Mouse (Mus musculus) left cerebral cortex, adult 9 months (tissue): ENCODE results near the gene Olfr1289.

Source experiments
- DNase-seq, 2 experiments: peaks; one replicate each; pipeline ENCODE4 v3.0.0; 2022; ENCODE audit warnings: low spot score in 2 of 2

Gene Olfr1289

DNA sequence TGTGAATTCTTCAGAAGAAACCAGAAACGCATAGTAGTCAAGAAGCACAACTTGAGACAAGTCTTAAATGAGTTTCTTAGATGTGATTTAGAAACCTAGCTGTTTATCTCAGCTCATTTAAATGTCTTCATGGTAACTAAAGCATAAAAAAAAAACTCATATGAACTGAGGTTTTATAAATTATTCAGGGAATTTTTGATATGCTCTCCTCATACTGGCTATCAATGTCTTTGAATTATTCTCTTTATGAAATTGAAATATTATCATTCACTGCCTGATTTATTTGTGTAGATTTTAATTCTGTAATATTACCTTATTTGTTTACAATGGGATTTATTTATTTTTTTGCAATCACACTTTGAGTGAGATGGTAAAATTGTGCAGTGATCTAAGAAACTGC, at the start of gene Olfr1289:
Gene Olfr1289, plus strand, starts transcription at position 301 of the 400 bp plus-strand sequence.
- no peak for DNase-seq

DNA sequence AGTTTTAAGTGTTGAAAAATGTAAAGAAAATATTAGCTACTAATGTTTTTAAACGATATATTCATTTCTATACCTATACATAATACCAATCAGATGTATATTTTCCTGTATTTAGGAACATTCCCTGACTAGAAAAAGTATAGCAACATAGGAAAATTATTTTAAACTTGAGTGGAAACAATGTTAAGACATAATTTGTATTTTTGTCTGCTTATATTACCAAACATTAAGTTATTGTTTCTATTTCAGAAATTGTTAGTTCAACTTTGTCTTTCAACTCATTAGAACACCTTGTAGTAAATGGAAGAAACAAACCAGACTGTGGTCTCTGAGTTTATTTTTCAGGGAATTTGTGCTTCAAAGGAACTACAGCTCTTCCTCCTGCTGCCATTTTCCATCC, 31.8 kb upstream of the Olfr1289 start, which contains the start of gene Olfr1287:
Gene Olfr1287, plus strand, starts transcription at position 301 of the 400 bp plus-strand sequence.
- DNase-seq = no peak

DNA sequence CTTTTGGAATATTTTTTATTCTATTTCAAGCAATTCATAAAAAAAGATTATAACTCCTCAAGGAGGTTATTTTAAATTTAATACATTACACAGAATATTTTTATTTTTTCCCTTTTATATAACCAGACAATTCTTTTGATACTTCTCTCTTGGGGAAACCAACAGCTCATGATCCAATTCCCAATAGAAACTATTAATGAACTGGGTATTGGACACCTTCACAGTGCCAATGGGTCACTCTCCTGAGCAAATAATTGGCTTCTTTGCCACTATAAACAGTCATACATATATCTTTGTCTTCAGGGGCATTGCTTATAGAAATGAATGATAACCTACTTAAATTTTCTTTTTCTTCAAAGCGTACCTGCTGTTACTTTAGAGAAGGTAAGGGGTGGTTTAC, 6.8 kb upstream of the Olfr1289 start, which contains the start of gene Olfr1288:
Gene Olfr1288, plus strand, starts transcription at position 301 of the 400 bp plus-strand sequence.
- no peak for DNase-seq

DNA sequence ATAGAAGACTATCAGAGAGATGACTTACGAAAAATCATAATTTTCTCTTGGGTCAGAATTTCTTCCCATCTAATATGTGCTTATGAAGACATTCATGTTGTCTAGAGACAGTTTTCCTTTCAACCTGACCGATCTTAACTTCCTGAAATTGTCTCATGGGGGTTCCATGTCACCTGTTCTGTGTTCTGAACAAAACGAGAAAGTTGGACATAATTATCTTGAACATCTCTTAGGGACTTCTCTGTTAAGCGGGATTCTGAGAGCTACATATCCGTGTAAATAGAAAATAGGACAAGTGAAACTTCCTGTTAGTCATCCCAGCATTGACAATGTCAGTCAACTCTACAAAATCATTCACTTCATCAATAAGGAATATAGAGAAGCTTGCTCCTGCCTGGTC, 13.1 kb downstream of the Olfr1289 start, which contains the start of gene Olfr1290:
Gene Olfr1290, minus strand, starts transcription at position 101 of the 400 bp plus-strand sequence.
- DNase-seq = no peak

DNA sequence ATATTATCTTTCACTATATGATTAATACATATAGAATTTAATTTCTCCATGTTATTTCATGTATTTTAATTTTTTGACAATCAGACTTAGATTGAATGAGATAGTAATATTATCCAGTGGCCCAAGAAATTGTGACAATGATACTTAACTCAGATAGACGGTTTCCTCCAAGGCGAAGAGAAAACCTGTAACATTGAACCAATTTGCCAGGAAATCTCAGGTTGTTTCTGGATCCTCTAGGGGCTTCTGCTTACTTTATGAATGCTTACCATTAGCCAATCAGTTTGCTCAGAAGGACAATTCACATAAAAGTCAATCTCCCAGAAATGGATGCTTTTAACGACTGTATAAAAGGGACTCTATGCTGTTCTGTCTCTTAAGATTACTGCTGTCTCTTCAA, 16.3 kb downstream of the Olfr1289 start, which contains the start of gene Olfr1291-ps1:
Gene Olfr1291-ps1, plus strand, starts transcription at position 301 of the 400 bp plus-strand sequence.
- no peak for DNase-seq

DNA sequence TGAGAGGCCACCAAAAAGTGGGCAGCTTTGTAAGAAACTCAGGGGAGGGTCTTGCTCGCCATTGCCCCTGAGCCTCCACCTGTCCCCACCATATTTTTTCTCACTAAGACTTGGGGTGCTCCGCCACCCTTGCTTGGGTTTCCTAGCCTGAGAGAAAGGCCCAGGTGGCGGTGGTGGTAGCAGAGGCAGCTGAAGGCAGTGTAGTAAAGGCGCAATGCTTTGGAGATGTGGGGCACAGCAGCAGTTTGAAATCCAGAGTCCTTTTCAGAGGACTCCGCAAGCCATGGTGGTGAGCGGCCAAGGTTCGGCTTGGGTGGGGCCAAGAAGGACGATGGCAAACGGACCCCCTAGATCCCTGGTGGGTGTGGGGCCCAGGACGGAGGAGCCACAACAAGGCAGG, 36.8 kb downstream of the Olfr1289 start:
- no peak for DNase-seq

DNA sequence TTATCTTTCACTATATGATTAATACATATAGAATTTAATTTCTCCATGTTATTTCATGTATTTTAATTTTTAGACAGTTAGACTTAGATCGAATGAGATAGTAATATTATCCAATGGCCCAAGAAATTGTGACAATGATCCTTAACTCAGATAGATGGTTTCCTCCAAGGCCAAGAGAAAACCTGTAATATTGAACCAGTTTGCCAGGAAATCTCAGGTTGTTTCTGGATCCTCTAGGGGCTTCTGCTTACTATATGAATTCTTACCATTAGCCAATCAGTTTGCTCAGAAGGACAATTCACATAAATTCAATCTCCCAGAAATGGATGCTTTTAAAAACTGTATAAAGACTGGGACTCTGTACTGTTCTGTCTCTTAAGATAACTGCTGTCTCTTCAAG, 44.3 kb downstream of the Olfr1289 start, which contains the start of gene Olfr1293-ps:
Gene Olfr1293-ps, plus strand, starts transcription at position 301 of the 400 bp plus-strand sequence.
- no peak for DNase-seq
